Mouse (Mus musculus): ENCODE data around the gene Katnbl1. TPM values are rescaled to one million over a fixed set of nuclear protein-coding genes. Genes with fewer than 3 reads are reported as not detected.

The Katnbl1 gene
- polyA plus RNA-seq (2011; ENCODE audit: insufficient read depth, insufficient read length, low replicate concordance, missing spikeins), result 5.9 and 10.2 TPM in 2 replicates

DNA sequence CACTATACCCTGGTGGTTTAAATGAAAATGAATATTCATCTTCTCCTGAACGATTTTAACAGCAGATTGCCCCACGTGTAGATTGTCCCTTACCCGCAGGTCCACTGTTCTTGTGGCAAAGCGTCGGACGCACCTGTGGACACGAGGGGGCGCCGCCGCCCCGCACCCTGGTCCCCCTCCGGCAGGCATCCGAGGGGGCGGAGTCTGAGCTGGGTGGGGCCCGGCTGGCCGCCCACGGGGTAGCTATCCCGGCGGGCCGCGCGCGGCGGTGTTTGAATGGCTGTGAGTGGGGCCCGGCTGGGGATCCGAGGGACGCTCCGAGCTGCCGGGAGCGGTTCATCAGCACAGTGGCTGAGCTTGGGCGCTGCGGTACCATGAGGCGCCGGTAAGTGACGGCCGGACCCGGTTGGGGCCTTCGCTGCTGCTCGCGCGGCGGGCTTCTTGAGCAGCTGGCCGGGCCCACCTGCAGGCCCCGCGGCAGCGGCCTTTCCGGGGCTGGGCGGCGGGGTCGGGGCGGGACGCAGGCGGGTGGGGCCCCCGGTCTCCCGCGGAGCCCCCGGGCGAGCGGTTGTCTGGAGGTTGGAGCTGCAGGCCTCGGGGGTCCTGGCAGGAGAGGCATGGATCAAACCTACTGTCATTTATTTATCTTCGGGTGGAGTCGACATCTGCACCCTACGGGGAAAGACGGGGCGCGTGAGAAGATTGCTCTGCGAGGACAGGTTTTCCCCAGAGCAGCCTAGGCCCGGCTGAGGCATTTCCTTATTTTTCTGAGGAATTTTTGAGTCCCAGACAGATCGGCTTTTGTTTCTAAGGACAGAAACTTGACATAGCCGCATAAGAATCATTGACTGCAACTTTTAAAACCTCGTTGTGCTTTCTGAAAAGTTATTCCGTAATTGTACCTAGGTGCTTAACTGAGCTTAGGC, at the start of gene Katnbl1:
Gene Katnbl1, plus strand, starts transcription at position 239 of the 926 bp plus-strand sequence.
- WGBS, result under 1% methylated on average over 72 of the region's 72 CpGs
- TF ChIP-seq POLR2A (IDR thresholded peaks at IDR 0.05; ENCODE audit: borderline replicate concordance, control insufficient read depth, low read depth, low read length) (peak; percentile 77; the same call in 1 of the 2 replicates), CTCF (IDR thresholded peaks at IDR 0.05; ENCODE audit: control insufficient read depth, insufficient read depth, low read length) (peak; percentile 92)
- H3K27ac ChIP-seq (ENCODE audit: control insufficient read depth, insufficient read depth, low read depth, low read length, poor library complexity), result peak within 1 kb of the TSS; percentile 88

DNA sequence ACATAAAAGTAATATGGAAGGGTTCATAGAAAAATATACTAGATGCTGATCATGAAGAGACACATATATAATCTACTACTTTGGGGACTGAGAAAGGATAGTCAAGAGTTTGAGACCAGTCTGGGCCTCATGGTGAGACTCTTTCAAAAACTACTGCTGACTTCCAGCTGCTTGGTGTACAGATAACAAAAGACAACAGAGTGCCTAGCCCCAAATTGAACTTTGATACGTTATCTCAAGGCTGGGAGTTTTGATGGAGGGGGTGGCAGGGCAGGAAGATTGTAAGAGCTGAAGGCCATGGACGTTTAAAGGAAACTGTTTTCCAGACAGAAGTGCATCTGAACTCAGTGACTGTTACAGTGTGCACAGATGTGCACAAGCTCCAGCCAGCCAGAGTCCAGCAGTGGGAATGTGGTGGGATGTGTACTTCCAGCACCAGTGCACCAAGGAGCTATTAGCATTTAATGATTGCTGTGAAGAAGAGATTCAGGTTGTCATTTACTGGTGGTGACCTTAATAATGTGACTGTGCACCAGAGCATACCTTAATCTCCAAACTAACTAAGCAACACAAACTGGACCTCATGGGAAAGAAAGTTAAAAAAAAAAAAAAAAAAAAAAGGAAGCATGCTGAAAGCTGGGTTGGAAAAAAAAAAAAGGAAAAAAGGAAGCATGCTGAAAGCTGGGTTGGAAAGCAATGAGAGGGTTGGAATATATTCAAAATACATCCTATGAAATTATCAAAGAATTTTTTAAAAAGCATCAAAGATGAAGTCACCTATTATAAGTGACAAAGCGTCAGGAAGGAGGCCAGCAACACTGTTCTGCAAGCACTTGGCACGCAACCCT, 46.7 kb upstream of the Katnbl1 start:
- H3K4me1 ChIP-seq (ENCODE audit: control insufficient read depth, insufficient read depth, low read length), result no peaks in the 10 kb centered on the region
- H3K27ac ChIP-seq (ENCODE audit: control insufficient read depth, insufficient read depth, low read depth, low read length, poor library complexity), result no peak overlapping the region
- H3K4me3 ChIP-seq (replicated peaks; ENCODE audit: control insufficient read depth, low read depth, low read length), result no peak overlapping the region
- no peak for TF ChIP-seq CTCF (IDR thresholded peaks at IDR 0.05; ENCODE audit: control insufficient read depth, insufficient read depth, low read length)
- TF ChIP-seq POLR2A (IDR thresholded peaks at IDR 0.05; ENCODE audit: borderline replicate concordance, control insufficient read depth, low read depth, low read length), result no peak
- 70% methylated on average over 4 of the region's 4 CpGs for WGBS

More for the DNA sequence above, at the start of gene Katnbl1:
- Histone ChIP-seq H3K4me1 (ENCODE audit: control insufficient read depth, insufficient read depth, low read length) (no peaks in the 10 kb centered on the region), H3K4me3 (replicated peaks; ENCODE audit: control insufficient read depth, low read depth, low read length) (peak within 1 kb of the TSS; percentile 94)

DNA sequence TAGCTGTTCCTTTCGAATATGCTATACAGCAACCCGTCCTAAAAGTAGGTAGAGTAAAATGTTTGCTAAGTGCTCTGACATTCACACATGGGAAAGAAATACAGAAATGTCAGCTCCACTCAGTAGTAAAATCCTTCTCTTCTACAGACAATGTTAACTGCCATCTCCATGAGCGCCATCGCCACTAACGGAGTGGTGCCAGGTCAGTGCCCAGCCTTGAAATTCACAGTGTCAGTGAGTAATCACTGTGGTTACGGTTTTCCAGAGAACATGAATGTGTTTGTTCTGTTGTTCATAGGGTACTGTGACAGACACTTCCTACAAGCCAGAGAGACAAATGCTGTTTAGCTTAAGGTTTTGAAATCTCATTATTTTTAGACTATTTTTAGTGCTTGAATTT, 41.8 kb upstream of the Katnbl1 start:
- TF ChIP-seq POLR2A (IDR thresholded peaks at IDR 0.05; ENCODE audit: borderline replicate concordance, control insufficient read depth, low read depth, low read length) (no peak), CTCF (IDR thresholded peaks at IDR 0.05; ENCODE audit: control insufficient read depth, insufficient read depth, low read length) (no peak)
- 95% methylated on average over 6 of the region's 6 CpGs for WGBS
- Histone ChIP-seq H3K27ac (ENCODE audit: control insufficient read depth, insufficient read depth, low read depth, low read length, poor library complexity) (no peak overlapping the region), H3K4me3 (replicated peaks; ENCODE audit: control insufficient read depth, low read depth, low read length) (no peak overlapping the region), H3K4me1 (ENCODE audit: control insufficient read depth, insufficient read depth, low read length) (no peaks in the 10 kb centered on the region)

DNA sequence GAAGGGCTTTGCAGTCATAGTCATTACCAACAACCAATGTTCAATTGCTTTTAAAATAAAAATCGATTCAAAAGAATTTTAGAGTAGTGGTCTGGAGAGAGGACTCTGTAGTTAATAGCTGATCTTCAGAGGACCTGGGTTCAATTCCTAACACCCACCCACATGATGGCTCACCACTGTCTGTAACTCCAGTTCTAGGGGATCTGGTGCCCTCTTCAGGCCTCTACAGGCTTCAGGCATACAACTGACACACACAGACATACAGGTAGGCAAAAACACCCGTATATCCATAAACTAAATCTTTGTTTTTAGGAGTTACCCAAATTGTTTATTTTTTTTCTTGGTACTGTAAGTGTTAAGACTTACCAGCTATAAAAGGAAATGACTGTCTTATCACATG, 39.3 kb upstream of the Katnbl1 start:
- TF ChIP-seq POLR2A (IDR thresholded peaks at IDR 0.05; ENCODE audit: borderline replicate concordance, control insufficient read depth, low read depth, low read length), result no peak
- TF ChIP-seq CTCF (IDR thresholded peaks at IDR 0.05; ENCODE audit: control insufficient read depth, insufficient read depth, low read length), result peak; percentile 30; the same call in 1 of the 2 replicates
- WGBS, result 85% methylated on average over 2 of the region's 2 CpGs
- H3K27ac ChIP-seq (ENCODE audit: control insufficient read depth, insufficient read depth, low read depth, low read length, poor library complexity), result no peak overlapping the region
- H3K4me3 ChIP-seq (replicated peaks; ENCODE audit: control insufficient read depth, low read depth, low read length), result no peak overlapping the region
- no peaks in the 10 kb centered on the region for H3K4me1 ChIP-seq (ENCODE audit: control insufficient read depth, insufficient read depth, low read length)

DNA sequence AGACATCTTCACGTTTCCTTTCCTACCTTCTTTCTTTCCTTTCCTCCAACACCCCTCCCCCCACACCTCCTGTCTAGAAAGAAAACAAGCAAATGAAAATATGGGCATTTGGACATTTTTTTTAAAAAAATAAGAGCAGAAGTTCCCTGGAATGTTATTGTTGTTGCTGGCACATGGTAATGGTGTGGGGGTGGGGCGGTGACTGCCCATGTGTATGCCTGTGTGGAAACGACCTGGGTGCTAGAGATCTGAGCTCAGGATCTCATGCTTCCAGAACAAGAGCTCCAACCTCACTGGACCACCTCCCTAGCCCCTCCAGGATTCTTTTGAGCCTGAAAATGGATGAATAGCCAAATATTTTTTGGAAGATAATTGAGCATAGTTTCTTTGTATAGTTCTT, 37.9 kb upstream of the Katnbl1 start:
- no peak overlapping the region for H3K4me3 ChIP-seq (replicated peaks; ENCODE audit: control insufficient read depth, low read depth, low read length)
- no peak for TF ChIP-seq CTCF (IDR thresholded peaks at IDR 0.05; ENCODE audit: control insufficient read depth, insufficient read depth, low read length)
- no peak for TF ChIP-seq POLR2A (IDR thresholded peaks at IDR 0.05; ENCODE audit: borderline replicate concordance, control insufficient read depth, low read depth, low read length)
- WGBS, result 77% methylated on average over 3 of the region's 3 CpGs
- no peaks in the 10 kb centered on the region for H3K4me1 ChIP-seq (ENCODE audit: control insufficient read depth, insufficient read depth, low read length)
- no peak overlapping the region for H3K27ac ChIP-seq (ENCODE audit: control insufficient read depth, insufficient read depth, low read depth, low read length, poor library complexity)

DNA sequence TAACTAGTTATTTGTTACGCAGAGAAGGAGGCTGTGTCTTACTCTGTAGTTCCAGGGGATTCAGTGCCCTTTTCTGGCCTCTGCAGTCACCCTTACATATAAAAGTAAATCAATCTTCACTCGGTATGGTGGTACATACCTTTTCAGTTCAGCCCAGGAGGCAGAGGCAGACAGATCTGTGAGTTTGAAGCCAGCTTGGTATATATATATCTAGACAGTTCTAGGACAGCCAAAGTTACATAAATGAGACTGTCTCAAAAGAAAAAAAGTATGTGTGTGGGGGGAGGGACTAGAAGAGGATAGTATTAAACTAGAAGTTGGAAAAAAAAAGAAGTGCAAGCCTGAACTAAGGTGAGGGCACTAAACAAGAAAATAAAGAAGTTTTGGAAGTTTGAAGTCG, 30.8 kb upstream of the Katnbl1 start:
- no peak for TF ChIP-seq CTCF (IDR thresholded peaks at IDR 0.05; ENCODE audit: control insufficient read depth, insufficient read depth, low read length)
- TF ChIP-seq POLR2A (IDR thresholded peaks at IDR 0.05; ENCODE audit: borderline replicate concordance, control insufficient read depth, low read depth, low read length), result no peak
- H3K27ac ChIP-seq (ENCODE audit: control insufficient read depth, insufficient read depth, low read depth, low read length, poor library complexity), result no peak overlapping the region
- no peaks in the 10 kb centered on the region for H3K4me1 ChIP-seq (ENCODE audit: control insufficient read depth, insufficient read depth, low read length)
- WGBS, result 87% methylated on average over 3 of the region's 3 CpGs
- no peak overlapping the region for H3K4me3 ChIP-seq (replicated peaks; ENCODE audit: control insufficient read depth, low read depth, low read length)

DNA sequence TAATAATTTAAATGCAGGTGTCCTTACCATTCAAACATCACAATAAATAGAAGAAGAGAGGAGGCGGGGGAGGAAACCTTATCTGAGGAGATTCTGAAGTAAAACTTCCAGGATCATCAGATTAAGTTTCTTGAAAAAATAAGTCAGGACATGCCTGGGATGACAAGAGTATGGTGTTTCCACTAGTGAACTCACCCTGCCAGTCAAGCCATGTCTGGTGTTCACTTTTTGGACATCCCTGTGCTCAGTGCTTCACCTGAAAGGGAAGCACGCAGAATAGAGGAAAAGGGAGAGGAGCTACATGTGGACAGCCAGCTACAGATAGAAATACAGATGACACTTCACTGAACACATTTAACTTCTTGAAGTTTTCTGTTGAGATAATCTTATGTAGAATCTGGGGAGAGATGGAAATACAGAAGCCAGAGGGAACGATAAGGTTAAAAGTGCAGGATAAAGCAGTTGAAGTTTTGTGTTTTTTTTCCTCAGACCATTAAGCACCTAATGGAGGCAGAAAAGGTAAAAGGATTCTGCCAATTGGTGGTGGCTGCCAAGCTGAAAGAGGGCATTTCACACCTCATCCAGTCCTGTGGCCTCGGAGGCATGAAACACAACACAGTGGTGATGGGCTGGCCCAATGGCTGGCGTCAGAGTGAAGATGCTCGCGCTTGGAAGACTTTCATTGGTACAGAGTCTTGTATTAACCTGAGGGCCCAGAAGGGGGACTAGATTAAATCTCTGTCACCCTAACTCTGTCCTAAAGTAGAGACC, 25.1 kb upstream of the Katnbl1 start:
- WGBS, result 91% methylated on average over 7 of the region's 7 CpGs
- H3K27ac ChIP-seq (ENCODE audit: control insufficient read depth, insufficient read depth, low read depth, low read length, poor library complexity), result no peak overlapping the region
- no peaks in the 10 kb centered on the region for H3K4me1 ChIP-seq (ENCODE audit: control insufficient read depth, insufficient read depth, low read length)
- H3K4me3 ChIP-seq (replicated peaks; ENCODE audit: control insufficient read depth, low read depth, low read length), result no peak overlapping the region
- TF ChIP-seq CTCF (IDR thresholded peaks at IDR 0.05; ENCODE audit: control insufficient read depth, insufficient read depth, low read length) (no peak), POLR2A (IDR thresholded peaks at IDR 0.05; ENCODE audit: borderline replicate concordance, control insufficient read depth, low read depth, low read length) (no peak)
